Mouse (Mus musculus): ENCODE measurements around the gene Atp5j.

Atp5j gene

DNA sequence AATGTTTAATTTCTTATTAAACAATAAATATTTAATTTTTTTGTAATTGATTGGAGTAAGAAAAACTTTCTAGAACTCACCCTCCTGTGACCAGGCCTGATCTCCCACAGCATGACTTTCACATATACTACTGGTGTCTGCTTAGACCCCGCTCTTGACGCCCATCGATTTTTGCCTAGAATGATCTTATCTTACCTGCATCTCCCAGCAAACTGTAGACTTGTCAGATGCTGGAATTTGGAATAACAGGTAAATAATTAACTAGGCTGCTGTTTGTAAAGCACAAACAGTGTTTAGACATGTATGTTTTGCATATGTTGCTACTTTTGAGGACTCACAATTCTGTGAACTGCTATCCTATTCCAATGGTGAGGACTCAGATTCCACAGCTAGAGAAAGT is 29.2 kb downstream of the Atp5j start:
- DNase-seq: no peak

DNA sequence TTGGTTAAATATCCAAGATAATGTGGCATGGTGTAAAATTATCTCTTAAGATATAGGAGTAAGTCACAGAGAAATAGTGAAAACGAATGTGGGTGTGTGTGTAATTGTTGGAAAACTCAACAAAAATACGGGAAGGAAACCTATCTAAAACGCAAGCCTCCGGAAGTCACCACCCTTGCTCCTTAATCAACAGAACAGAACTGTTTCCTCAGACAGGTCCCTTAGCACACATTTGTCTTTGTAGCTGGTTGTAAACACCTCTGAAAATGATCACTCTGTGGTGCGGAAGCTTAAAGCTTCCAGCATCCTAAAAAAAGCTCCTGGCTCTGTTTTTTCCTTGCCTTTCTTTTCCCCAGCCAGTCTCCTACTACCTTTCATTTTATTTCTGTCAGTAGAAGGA is 30.6 kb downstream of the Atp5j start:
- DNase-seq: no peak

DNA sequence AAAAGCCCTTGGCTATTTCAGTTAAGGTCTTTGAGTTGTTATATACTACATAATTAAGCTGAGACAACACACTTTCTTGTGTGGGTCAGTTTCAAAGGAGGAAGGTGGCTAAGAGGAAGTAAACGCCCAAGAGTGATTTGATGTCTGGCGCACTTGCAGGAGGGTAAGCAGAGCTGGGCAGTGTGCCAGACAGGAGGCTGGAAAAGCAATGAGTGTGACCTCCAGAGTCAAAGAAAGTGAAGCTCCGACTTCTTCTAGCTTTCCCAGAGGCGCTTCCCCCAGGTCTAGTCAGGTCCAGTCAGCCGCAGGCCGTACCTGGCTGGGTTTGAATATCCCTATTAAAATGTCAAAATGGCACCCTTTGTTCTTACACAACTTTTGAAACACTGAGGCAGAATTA is 33.2 kb downstream of the Atp5j start:
- peak; percentile 15 to 22 for DNase-seq

DNA sequence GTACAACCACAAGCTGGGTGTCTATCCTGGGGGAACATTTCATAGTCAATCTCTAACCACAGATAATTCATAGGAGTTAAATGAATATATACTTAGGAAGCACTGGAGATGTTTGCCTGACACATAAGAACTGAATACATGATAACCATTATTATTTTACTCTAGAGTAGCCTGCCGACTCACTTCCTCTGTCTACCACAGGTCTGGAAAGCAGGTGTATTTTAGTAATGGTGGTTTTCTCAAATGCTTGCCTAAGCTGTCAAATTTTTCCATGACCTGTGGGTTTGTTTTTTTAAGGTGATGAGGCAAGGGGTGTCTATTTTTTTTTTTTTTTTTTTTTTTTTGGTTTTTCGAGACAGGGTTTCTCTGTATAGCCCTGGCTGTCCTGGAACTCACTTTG is 35.4 kb downstream of the Atp5j start:
- no peak for DNase-seq

DNA sequence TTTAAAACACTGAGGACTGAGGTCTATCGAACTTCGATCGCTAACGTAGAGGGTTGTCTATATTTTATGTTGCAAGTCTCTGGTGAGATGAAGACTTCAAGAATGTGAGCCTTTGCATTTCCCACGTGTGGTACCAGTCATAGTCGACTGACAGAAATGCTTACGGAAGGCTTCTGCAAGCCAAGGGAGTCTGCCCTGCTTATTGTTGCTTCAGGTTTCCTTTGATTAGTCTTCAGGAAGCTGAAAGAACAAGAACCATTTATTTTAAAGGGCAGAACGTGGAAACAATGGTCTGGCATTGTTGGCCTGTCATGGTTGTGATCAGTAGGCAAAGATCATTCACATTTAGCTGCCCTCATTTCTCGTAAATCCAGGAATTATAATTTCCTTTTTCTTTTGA is 38.7 kb downstream of the Atp5j start:
- DNase-seq: no peak

DNA sequence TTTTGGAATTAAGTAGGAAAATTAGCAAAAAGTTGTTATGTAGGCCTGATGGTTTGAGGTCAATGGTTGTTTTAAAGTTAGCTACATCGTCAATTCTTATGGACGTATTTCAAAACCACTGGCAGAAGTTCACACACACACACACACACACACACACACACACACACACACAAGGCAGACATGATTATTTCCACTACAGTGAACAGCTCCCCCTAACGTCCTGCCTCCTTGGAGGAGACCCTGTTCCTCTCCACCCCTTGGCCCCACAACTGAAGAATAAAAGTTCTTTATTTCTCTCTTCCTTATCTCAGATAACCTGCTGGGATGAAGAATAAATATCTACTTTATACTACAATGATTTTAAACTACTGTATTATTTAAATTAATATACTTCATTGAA is 40.1 kb downstream of the Atp5j start:
- DNase-seq: no peak

DNA sequence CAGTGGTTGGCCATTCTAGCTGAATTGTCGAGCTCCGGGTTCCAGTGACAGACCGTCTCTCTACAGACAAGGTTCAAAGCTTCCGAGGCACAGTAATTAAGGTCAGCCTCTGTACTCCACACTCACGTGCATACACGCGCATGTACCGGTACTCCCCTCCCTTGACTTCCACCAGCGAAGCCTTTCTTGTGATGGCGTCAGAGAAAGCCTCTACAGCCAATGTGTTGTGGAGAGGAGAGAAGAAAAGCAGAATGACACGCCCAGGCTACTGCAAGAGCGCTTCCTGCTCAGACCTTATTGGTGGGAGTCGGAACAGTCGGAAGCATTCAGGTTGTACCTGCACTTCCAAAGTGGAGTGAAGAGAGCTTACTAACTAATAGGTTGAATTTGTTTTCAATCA is 42.0 kb downstream of the Atp5j start:
- DNase-seq: no peak

DNA sequence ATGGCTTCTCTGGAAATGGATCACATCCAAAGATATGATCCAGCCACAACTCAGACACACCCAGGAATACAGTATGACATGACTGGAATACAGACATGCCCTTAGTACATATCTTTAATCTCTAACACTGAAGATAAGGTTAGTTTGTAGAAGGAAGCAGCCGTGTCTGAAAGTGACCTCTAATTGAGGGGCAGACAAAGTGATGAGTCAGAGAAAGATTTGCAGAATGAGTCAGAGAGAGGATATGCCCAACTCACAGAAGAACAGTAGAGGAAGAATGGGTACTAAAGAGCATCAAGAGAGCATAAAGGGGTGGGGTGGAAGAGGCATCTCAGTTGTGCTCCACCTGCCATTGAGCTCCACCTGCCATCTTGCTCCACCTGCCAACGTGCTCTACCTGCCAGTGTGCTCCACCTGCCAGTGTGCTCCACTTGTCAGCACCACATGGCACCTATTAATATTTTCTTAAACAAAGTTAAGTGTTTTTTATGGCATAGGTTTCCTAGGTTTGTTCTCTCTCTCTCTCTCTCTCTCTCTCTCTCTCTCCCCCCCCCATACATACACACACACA is 44.7 kb downstream of the Atp5j start:
- DNase-seq: no peak

DNA sequence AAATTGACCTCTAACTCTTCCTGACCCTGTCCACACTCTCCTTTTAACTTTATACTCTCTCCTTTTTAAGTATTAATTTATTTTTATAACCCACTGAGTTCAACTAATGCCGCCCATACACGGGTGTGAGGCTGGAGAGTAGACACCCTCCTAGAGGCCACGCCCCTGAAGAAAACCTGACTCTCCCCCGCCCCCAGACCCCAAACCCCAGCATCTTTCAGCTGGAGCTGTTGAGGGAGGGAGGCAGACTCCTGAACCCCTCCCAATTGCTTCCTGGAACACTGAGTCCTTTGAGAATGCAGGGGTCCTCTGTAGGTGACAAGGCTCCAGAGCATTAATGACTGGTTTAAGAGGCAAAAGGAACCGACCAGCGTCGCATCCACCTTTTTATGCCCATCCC is 50.5 kb downstream of the Atp5j start:
- no peak for DNase-seq

DNA sequence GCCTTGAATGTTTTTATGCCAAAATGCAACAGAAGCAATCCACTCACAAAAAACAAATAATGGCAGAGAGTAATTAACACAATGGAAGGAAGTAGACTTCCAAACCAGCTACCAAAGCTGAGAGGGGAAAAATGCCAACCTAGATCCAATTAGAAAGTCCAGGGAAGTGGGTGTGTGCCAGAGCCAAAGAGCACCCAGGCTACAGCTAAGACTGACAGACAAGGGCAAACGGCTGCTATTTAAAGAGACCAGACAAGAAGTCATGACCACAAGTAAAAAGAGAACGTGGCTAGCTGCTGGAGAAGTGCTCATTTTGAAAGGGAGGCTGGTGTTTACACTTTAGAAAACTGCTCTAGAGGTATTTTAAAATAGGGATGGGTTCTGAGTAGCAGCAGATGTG is 52.1 kb downstream of the Atp5j start:
- DNase-seq: peak; percentile 5 to 7

DNA sequence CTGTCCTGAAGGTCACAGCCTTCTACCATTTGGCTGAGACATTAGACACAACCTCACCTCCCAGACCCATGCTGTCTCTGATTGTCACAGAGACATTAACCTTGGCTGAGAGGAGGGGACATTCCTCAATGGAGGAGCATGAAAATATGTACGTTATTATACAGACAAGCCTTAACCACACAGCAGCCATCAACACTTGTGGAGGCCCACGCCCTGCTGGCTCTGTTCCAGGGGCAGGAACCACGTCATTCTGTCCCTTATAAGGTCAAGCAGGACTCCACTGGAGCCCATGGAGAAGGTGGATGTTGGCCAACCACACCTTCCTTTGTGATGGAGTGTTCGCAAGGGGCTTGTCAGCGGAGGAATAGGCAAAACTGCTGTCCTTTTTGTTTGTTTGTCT is 55.7 kb downstream of the Atp5j start:
- no peak for DNase-seq

DNA sequence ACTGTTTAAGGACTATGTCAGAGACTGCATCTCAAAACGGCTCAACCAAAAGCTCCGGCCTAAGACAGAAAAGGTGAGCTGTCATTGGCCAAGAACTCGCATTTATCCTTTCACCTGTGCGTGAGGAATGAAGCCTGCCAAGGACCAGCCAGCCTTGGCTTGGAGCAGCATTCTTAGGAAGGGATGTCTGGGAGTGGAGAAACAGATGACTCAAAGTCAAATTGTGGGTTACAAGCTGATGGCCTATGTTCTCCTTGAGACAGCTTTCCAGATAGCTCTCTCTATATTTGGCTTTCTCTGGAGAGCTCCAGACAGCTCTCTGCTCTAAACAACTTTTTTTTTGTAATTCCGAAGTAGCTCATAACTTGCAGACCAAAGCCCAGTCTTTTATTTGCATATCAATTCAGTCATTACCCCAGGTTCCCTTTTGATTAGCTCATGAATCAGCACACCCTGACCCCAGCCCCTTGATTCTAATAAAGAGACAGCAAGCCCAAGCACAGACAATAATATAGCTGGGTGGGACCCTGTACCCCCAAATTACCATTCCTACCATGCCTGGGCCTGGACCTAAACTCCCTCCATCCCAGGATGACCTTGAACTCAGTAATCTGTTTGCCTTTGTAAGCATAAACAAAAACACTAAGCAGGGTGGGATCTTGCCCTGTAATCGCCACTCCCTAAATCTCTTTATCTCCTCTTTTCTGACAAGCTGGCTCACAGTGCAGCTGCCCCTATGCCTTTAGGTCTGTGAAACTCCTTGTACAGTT is 56.4 kb downstream of the Atp5j start:
- DNase-seq: no peak

DNA sequence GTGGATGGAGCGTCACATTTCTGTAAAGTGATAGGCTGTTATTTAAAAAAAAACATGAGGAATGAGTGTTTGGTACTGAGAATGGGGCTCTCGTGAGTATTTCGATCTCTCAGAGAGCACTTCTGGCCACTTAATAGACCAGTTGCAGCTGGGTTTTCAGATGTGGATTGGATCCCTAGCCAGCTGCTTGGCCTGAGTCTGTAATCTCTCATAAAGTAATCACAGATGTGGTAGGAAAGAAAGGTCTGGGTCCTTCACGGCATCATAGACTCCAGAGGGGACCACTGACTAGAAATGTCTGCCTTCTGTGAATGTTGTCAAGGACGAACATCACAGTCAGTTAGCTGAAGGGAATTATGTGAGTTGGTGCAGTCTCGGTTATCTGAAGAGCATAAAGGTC is 57.0 kb downstream of the Atp5j start:
- DNase-seq: no peak

Data from cerebellum, postnatal 10 days (tissue).